In the genomic region with DNA sequence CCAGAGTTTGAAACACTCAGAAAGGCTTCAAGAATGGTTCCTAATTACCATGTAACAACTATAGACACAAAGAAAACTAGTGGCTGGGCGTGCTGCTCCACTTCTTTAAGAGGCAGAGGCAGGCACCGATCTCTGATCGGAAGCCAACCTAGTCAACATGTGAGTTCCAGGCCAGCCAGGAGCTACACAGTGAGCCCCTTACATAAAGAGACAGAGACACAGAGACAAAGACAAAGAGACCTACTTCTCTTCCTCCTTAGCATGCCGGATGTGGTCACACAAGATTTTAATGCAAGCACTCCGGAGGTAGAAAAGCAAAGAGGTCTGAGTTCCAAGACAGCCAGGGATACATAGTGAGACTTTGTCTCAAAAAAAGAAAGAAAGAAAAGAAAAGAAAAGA, we compare ENCODE assay signal across 8 mouse cellular contexts. TPM values are rescaled to one million over a fixed set of nuclear protein-coding genes. Genes with fewer than 3 reads are reported as not detected.
A peak's percentile ranks its signal among the peaks of the same experiment; 100 is the strongest.
DNase-seq lines count a peak whose midpoint lies in the region; ATAC-seq and TF ChIP-seq lines count a peak whose summit lies in the region.

No protein-coding gene starts in this region.

- peak overlapping the region; percentile 87 for H3K9ac ChIP-seq in heart, embryonic 13.5 days
- peak overlapping the region; percentile 77; the same call in 1 of the 2 replicates for H3K9ac ChIP-seq in ES-Bruce4 (ENCODE audit: low read depth, poor library complexity, severe bottlenecking)
- H3K9ac ChIP-seq in forebrain, embryonic 15.5 days (replicated peaks): no peak overlapping the region

- no peak for ATAC-seq in heart, embryonic 13.5 days (ENCODE audit: extremely low read depth, insufficient number of reproducible peaks, low FRiP score, low TSS enrichment)
- ATAC-seq in forebrain, embryonic 15.5 days (replicated peaks): no peak

- WGBS in heart, embryonic 13.5 days: 25% methylated on average over 5 of the region's 5 CpGs
- WGBS in forebrain, embryonic 15.5 days: 29% methylated on average over 5 of the region's 5 CpGs

- DNase-seq in heart, adult 9 months (ENCODE audit: low spot score in 2 of 2): no peak
- DNase-seq in lung, postnatal 25 days (ENCODE audit: low spot score): peak; percentile 7
- peak; percentile 53 for DNase-seq in thymus, postnatal 25 days
- DNase-seq in layer of hippocampus, adult 9-10 months (ENCODE audit: low spot score): no peak
- no peak for DNase-seq in left cerebral cortex, adult 8-10 months (ENCODE audit: low spot score in 2 of 2)

- peak overlapping the region; percentile 69 for H3K4me3 ChIP-seq in heart, embryonic 13.5 days
- H3K4me3 ChIP-seq in ES-Bruce4 (ENCODE audit: low read depth, low read length): peak overlapping the region; percentile 58
- peak overlapping the region; percentile 20 for H3K4me3 ChIP-seq in forebrain, embryonic 15.5 days

- H3K4me1 ChIP-seq in heart, embryonic 13.5 days: peaks cover 21% of the 10 kb centered on the region
- H3K4me1 ChIP-seq in ES-Bruce4 (ENCODE audit: control insufficient read depth, insufficient read depth, low read length): no peaks in the 10 kb centered on the region
- H3K4me1 ChIP-seq in forebrain, embryonic 15.5 days: peaks cover 22% of the 10 kb centered on the region

- no peaks in the 10 kb centered on the region for H3K9me3 ChIP-seq in heart, embryonic 13.5 days
- no peaks in the 10 kb centered on the region for H3K9me3 ChIP-seq in ES-Bruce4 (replicated peaks; ENCODE audit: control insufficient read depth, insufficient read depth, low read length, poor library complexity, severe bottlenecking)
- no peaks in the 10 kb centered on the region for H3K9me3 ChIP-seq in forebrain, embryonic 15.5 days

- peak overlapping the region; percentile 74 for H3K4me2 ChIP-seq in heart, embryonic 13.5 days
- H3K4me2 ChIP-seq in forebrain, embryonic 15.5 days (replicated peaks): peak overlapping the region; percentile 58

- H3K27me3 ChIP-seq in heart, embryonic 13.5 days (replicated peaks): no peaks in the 10 kb centered on the region
- no peaks in the 10 kb centered on the region for H3K27me3 ChIP-seq in ES-Bruce4 (ENCODE audit: control insufficient read depth, insufficient read depth, low read length, poor library complexity, severe bottlenecking)
- no peaks in the 10 kb centered on the region for H3K27me3 ChIP-seq in forebrain, embryonic 15.5 days

- no peak overlapping the region for H3K27ac ChIP-seq in heart, embryonic 13.5 days (replicated peaks)
- peak overlapping the region; percentile 94 for H3K27ac ChIP-seq in ES-Bruce4 (ENCODE audit: insufficient read depth, low read length)
- no peak overlapping the region for H3K27ac ChIP-seq in forebrain, embryonic 15.5 days (replicated peaks)

- peak; percentile 54; the same call in 1 of the 2 replicates for TF ChIP-seq EP300 in ES-Bruce4 (IDR thresholded peaks at IDR 0.05; ENCODE audit: insufficient read depth, low read depth, low read length)

- H3K36me3 ChIP-seq in heart, embryonic 13.5 days: peaks cover 13% of the 10 kb centered on the region
- H3K36me3 ChIP-seq in ES-Bruce4 (ENCODE audit: control insufficient read depth, insufficient read depth, low read length, poor library complexity, severe bottlenecking): peaks cover 8% of the 10 kb centered on the region
- H3K36me3 ChIP-seq in forebrain, embryonic 15.5 days: no peaks in the 10 kb centered on the region

- no peak for TF ChIP-seq POLR2A in ES-Bruce4 (IDR thresholded peaks at IDR 0.05; ENCODE audit: insufficient read depth, low read length)

- no peak for TF ChIP-seq CTCF in ES-Bruce4 (IDR thresholded peaks at IDR 0.05; ENCODE audit: low read depth, low read length)

RNA-seq across cellular contexts. Expression of gene Pdha1, which starts 2.1 kb away (rescaled TPM):
- 224 and 245 TPM in 2 replicates for polyA plus RNA-seq in heart, embryonic 13.5 days (2015; fragmentation: Nextera tagmentation; extraction: Ambion mirVana)
- polyA plus RNA-seq in ES-Bruce4 (2011; ENCODE audit: insufficient read depth, insufficient read length, low read depth, missing spikeins): 257 and 258 TPM in 2 replicates
- 103 and 107 TPM in 2 replicates for polyA plus RNA-seq in forebrain, embryonic 15.5 days (2015; fragmentation: Nextera tagmentation; extraction: Ambion mirVana)
- total RNA-seq in left cerebral cortex, adult 8-10 months (2022): 100 to 1,000 TPM; 216 to 236 (median 223) TPM

Comparison
In these comparisons a context has a peak if more than half of its experiments do, and no peak if none do; other contexts are left out.
1. DNase-seq: peak in lung, postnatal 25 days (single experiment) and thymus, postnatal 25 days (single experiment); none in heart, adult 9 months (0 of 2), layer of hippocampus, adult 9-10 months (single experiment) and left cerebral cortex, adult 8-10 months (0 of 2).
2. Peak in every context shown above with its lines, with median percentiles within 50 percentile points of each other: H3K4me3 ChIP-seq.